Mouse (Mus musculus): ENCODE measurements around the gene Tmem52b. TPM values are rescaled to one million over a fixed set of nuclear protein-coding genes. Genes with fewer than 3 reads are reported as not detected.

Gene Tmem52b
- total RNA-seq (2023) = not detected

DNA sequence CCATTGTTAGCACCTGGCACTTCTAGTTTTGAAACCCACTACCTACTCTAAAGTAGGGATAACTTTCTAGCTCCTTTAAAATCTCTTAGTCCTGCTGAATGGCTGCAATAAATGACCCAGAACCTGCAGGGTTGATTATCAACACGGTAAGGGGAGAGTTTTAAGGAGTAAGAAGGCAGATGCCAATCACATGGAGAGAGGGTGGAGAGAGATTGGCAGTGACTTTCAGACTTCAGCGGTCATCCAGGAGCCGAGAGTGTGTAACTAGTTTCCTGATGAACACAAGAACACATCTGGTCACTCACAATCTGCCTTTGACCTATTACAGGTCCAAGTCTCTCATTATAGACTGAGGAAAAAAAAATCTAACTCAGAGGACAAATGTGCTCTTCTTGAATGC is at the start of gene Tmem52b:
TSS of gene Tmem52b (plus strand) at position 189 of the 400 bp plus-strand sequence.

DNA sequence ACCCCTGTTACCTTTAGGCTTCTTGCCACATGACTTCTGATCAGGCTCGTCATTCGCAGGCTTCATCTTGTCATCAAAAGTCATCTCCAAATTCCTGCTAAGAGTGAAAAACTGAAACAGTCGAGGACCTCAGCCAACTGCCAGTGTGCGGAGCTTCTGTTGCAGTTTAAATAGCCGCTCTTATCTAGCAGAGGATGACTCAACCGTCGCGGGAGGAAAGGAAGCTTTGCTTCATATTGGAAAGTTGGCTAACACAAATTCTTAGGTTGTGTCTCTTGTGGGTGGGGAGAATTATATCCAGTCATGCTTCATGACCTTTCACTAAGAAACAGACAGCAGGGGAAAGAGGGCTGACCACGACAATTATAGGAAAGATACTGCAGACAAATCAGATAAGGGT is 5.3 kb upstream of the Tmem52b start, which contains the start of gene Olr1:
TSS of gene Olr1 (minus strand) at position 142 of the 400 bp plus-strand sequence.

GRCm38 (mm10) chr6:129532942-129533860 is 20.8 kb downstream of the Tmem52b start, which contains the start of gene Gabarapl1:
Gene Gabarapl1, plus strand, starts transcription at chr6:129533160.

Other genes with a start within 250 kb of the Tmem52b start
- gene Cd69, start 237.1 kb upstream of the Tmem52b start, total RNA-seq (2023) = 100 to 1,000 TPM; 338 to 562 TPM
- gene 4922502D21Rik, start 180.8 kb upstream of the Tmem52b start, total RNA-seq (2023) = not detected
- gene Clec12a, start 169.9 kb upstream of the Tmem52b start, total RNA-seq (2023) = 1 to 10 TPM; 5.2 to 9.4 TPM
- gene Clec12b, start 126.7 kb upstream of the Tmem52b start, total RNA-seq (2023) = not detected
- 1 to 10 TPM in 1 of 2 experiments, not detected in 1; 1.5 TPM for gene Clec1b, start 115.3 kb upstream of the Tmem52b start, total RNA-seq (2023)
- gene Clec9a, start 103.7 kb upstream of the Tmem52b start, total RNA-seq (2023) = under 1 TPM in 1 of 2 experiments, not detected in 1; 0.35 TPM
- gene Clec1a, start 60.6 kb upstream of the Tmem52b start, total RNA-seq (2023) = not detected
- not detected for gene Olr1, start 5.4 kb upstream of the Tmem52b start, total RNA-seq (2023)
- gene Gabarapl1, start 20.6 kb downstream of the Tmem52b start, total RNA-seq (2023) = 10 to 100 TPM in 1 of 2 experiments, 1 to 10 TPM in 1; 6.4 to 10.6 TPM
- gene Klre1, start 65.3 kb downstream of the Tmem52b start, total RNA-seq (2023) = 1 to 10 TPM in 1 of 2 experiments, under 1 TPM in 1; 0.80 to 1.8 TPM
- 1 to 10 TPM; 1.6 to 1.7 TPM for gene Klrd1, start 79.2 kb downstream of the Tmem52b start, total RNA-seq (2023)
- 1 to 10 TPM in 1 of 2 experiments, under 1 TPM in 1; 0.56 to 1.5 TPM for gene Klrk1, start 111.3 kb downstream of the Tmem52b start, total RNA-seq (2023)
- gene Klrc3, start 130.8 kb downstream of the Tmem52b start, total RNA-seq (2023) = not detected
- gene Klrc2, start 148.1 kb downstream of the Tmem52b start, total RNA-seq (2023) = 1 to 10 TPM in 1 of 2 experiments, under 1 TPM in 1; 0.87 to 1.6 TPM
- gene Klrc1, start 166.4 kb downstream of the Tmem52b start, total RNA-seq (2023) = 1 to 10 TPM in 1 of 2 experiments, under 1 TPM in 1; 0.70 to 1.3 TPM
- gene Klri1, start 204.6 kb downstream of the Tmem52b start, total RNA-seq (2023) = not detected
- gene Klri2, start 227.9 kb downstream of the Tmem52b start, total RNA-seq (2023) = under 1 TPM in 1 of 2 experiments, not detected in 1; 0.44 TPM

Measured in B cell, adult 67 days (primary cell).